Mouse (Mus musculus) 3T3-L1 (cell line): ENCODE measurements around the gene Plcb2.

Experiments
- DNase-seq: peaks from one replicate; pipeline ENCODE4 v3.0.0-alpha.2; 2015; ENCODE audit warnings: low read depth, low spot score

The Plcb2 gene

DNA sequence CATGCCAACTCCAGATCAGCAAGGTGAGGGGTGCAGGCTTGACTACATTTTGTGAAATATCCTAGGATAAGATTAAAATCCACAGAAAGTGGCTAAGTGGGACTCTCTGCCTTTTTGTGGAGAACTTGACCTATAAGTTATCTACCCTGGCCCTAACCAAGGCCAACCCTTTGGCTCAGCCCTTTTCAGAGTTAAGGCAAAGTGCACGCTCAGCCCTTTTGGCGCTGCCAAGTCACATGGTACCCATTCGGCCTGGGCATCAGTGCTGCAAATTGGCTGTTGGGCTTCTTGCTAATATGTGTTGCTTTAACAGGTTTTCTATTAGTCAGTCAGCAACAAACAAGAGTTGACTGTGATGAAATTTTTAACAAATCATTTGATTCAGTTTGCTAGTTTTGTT lies 40.4 kb downstream of the Plcb2 start:
- no peak for DNase-seq

DNA sequence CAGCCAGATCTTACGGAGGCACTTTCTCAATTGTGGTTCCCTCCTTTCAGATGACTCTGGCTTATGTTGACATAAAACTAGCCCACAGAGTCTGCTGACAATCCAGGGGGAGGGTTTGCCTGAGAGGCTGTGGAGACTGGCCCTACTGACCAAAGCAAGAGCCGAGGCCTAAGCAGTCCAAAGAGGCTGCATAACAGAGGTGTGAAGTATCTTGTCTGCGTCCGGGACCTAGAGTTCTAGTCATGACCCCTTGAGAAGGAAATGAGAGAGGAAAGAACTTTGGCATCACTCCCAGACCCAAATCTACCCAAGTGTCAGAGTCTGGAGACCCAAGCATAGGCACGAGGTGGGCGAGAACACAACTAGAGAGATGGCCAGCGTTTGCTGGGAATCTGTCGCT lies 41.5 kb downstream of the Plcb2 start:
- DNase-seq: no peak

- DNase-seq: no peak
These were observed 43.1 kb downstream of the Plcb2 start for GRCm38 (mm10) chr2:118685088-118685487.

DNA sequence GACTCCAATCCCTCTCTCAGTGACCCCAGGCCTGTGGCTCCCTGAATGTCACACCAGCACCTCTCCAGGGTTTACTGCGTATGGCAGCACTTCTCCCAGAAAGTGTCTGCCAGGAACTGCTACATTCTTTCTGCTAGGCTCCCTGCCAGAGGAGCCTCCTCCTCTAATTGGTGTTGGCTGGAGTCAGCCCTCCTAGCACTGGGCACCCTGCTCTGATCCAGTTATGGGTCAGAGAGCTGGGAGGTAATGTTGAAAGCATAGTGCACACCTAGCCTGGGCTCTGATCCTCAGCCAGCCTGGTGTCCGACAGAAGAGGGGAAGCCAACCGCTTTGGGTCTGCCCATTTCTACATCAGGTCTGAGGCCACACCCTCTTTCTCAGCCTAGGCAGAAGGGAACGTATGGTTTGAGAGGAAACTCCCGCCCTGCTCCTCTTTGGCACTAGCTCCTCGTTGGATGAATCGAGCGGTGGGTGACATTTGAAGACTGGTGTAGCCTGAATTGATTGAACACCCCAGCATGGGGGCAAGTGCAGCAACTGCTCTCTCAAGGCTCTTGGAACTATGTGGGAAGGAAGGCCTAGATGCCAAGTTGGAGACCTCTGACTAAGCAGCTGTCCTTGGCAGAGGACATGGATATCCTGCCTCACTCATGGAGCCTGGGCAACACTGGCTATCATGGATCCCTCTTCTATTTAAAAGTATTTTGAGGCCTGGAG lies 45.5 kb downstream of the Plcb2 start:
- DNase-seq: peak; percentile 67

DNA sequence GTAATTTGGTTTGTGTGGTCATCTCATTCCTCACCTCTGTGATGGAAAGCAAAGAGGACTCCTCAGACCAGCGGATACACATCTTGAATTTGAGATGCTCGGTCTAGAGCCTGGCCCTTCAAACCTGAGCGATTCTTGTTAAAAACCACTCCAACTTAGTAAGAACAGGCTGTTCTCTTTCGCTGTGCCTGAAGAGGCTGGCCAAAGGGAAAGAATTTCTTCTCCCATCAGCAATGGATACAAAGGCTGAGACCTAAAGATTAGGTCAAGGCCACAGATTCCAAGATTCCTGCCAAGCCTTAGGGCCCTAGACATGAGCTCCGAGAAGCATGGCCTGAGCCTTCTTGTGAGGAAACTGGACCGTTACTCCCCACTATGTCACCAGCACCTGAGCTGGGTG lies 47.3 kb downstream of the Plcb2 start:
- DNase-seq: no peak

DNA sequence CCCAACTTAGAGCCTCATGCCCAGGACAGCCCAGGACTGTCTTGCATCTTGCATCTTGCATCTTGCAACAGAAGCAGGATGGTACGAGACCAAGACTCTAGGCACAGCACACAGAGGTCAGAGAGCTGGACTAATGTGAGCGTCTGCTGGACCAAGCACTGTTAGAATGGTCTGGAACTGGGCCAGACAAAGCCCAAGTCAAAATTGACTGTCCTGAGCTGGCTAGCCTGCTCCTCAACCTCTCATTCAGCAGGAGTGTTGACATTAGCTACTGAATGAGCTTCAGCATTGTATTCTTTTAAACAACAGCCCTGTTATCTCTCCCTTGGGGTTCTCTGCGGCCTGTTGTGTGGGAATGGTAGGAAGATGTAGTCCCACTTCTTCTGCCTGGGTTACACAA lies 48.7 kb downstream of the Plcb2 start:
- DNase-seq: no peak

GRCm38 (mm10) chr2:118677817-118678216 lies 50.4 kb downstream of the Plcb2 start:
- DNase-seq: no peak

DNA sequence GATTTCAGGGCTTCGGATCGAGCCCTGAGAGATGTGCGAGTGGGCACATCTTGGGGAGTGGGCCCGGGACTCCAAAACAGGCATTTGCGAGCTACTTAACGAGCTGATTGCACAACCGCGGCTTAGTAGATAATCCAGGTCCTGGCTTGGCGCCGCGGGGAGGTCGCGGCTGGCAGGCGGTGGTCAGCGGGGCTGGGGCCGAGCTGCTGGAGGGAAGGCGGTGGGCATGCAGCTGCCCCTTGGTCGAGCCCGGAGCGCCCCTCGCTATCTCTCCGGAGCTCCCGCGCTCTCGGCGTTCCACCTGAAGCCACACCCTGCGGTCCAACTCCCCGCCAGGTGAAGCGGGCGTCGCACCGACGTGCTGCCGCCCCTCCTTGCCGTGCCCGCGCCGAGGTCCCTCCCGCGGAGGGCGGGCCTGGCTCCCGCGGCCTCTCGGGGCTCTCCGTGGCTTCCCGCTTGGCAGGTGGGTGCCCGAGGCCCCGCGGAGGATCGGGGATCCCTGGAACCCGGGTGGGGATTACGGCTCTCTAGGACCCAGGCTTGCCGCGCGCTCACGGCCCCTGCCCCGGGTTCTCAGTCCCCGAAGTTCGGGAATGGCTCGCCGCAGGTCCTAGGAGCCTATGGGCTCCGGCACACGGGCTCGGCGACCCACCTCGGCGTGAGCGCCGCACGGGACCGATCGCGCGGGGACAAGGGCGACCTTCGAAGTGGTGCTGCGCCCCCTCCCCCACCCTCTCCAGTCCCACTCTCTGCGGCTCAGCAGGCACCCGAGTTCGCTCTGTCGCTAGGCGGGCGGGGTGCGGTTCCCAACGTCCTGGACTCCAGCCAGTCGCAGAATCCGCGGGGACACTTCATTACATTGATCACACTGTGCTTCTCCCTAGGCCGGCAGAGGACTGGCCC lies 51.1 kb downstream of the Plcb2 start:
- no peak for DNase-seq

- no peak for DNase-seq
These were observed 53.7 kb downstream of the Plcb2 start for GRCm38 (mm10) chr2:118674500-118674899.

DNA sequence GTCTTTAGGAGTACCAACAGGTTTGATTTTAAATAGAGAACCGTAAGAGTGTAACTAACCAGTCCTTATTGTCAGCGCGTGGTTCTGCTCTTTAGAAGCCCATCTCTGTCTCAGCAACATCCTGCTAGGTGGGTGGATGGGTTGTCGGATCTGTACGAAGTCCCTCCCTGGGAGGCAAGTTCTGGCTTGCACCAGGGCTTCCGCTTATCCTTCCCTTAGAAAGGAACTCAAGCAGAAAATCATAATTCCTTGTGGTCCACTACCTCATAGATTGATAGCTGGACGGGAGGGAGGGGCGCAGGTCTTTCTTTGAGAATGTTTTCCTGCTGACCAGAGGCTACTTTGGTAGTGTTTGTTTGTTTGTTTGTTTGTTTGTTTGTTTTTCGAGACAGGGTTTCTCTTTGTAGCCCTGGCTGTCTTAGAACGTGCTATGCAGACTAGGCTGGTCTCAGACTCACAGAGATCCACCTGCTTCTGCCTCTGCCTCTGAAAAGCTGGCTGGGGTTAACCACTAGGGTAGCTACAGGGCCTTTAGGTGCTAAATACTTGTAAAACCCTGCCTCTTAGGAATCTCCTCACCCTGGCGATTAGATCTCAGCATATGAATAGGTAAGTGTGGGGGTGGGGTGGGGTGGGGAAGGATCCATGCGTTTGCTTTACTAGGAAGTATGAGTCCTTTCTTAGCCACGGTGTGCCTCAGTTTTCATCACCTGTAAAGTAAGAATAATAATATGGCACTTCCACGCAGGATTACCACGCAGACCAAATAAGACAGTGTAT lies 54.4 kb downstream of the Plcb2 start:
- no peak for DNase-seq

DNA sequence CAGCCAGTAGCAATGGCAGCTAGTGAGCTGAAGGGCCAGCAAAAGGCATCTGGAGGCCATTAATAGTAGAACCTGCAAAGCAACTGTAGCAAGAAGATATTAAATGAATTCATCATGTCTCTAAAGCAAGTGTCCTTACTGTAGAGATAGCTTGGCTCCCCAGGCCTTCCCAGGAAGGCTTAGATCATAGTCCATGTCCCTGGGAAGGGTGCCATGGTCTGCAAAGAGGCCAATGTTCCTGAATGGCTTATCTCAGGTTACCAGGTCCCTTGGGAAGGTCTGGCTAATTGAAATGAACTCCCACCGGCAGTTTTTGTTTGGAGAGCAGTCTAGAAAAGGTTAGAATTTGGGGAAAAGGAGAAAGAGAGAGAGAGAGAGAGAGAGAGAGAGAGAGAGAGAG lies 56.5 kb downstream of the Plcb2 start:
- DNase-seq: peak; percentile 41

DNA sequence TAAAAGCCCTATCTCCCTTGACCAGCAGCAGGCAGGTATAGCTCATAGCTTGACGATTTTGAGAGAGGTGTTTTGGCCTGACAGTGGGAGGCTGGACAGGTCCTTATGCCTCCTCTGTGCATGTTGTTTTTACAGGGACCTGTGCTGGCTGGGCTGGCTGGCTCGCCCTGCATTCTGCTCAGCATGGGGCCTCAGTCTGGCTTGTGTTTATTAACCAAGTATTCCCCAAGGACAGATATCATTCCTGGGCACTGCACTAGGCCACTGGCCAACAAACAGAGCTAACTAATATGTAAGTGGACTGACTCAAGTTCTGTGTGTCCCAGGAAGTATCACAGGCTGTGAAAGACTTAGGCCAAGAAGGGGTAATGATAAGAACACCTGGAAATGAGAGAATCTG lies 58.5 kb downstream of the Plcb2 start:
- DNase-seq: peak; percentile 94

DNA sequence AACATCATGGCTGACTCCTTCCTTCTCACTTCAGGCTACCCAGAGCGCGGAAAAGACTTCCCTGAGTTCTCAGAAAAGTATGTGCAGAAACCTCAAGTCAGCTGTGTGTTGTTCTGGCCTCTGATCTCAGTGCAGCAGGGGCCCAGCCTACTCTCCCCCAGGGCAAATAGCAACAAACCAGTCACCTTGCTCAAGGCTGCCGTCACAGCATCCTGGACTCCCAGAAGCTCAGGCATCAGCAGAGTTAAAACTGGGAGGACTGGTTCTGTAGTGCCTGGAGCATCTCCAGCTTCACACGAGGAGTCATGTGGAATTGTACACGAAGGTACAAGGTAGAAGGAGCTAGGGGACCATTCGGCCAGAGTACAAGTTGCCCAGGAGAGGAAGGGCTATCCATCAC lies 59.0 kb downstream of the Plcb2 start:
- peak; percentile 90 for DNase-seq

GRCm38 (mm10) chr2:118667181-118667580 lies 61.1 kb downstream of the Plcb2 start:
- DNase-seq: no peak

DNA sequence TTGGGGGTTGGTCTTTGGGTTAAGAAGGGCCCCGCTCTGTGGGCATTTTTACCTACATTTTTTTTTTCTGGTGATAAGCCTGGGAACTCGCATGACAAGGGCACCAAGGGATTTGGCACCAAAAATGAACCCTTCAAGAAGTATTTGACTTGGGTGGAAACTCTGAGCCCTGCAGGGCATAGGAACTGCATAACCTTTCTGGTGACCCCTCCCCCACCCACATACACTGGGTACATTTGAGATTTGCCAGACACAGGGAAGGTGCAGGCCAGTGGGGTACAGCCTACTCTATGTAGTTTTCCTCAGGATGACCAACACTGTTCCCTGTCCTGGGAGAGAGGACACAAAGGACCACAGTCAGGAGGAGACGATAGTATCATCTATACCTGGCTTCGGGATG lies 62.6 kb downstream of the Plcb2 start:
- DNase-seq: no peak

- no peak for DNase-seq
These were observed 63.2 kb downstream of the Plcb2 start for GRCm38 (mm10) chr2:118664975-118665516.

DNA sequence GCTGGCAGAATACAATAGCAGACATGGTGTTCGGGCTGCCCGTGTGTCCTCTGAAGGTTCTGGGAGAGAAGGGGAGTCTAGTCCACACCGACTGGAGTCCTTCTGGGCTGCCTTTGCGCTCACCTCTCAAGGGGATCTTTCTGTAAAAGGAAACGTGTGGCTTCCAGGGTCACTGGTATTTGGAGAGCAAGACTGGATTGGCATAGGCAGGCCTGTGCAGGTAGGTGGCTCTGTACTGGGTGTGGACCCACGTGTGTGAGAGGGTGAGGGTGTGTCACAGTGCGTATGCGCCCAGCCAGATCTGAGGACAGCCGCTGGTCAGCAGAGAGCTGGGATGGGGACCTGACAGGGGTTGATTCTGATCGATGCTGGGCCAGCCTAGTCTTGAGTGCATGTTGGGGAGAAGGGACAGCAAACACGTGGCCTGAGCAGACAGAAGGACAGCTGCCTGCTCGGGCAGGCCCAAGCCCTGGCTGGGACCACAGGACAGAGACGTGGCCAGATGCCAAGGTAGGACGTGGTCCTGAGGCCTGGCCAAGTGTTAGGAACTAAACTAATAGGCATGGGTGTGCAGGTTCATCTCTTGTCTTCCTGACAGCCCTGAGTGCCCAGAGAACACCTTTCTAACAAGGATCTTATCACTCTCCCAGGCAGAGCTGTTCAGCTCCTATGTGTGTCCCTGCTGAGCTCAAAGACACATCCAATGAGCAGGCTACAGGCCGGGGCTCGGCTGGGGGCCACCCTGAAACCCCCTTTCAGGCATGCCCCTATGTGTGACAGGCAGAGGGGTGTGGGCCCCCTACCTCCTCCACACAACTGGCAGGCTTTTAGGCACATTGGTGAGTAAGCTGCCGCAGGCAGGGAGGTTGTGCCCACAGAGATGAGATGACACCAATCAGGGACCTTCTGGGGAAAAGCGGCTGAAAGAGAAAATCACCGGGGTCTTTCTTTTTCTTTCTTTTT lies 64.2 kb downstream of the Plcb2 start:
- no peak for DNase-seq

DNA sequence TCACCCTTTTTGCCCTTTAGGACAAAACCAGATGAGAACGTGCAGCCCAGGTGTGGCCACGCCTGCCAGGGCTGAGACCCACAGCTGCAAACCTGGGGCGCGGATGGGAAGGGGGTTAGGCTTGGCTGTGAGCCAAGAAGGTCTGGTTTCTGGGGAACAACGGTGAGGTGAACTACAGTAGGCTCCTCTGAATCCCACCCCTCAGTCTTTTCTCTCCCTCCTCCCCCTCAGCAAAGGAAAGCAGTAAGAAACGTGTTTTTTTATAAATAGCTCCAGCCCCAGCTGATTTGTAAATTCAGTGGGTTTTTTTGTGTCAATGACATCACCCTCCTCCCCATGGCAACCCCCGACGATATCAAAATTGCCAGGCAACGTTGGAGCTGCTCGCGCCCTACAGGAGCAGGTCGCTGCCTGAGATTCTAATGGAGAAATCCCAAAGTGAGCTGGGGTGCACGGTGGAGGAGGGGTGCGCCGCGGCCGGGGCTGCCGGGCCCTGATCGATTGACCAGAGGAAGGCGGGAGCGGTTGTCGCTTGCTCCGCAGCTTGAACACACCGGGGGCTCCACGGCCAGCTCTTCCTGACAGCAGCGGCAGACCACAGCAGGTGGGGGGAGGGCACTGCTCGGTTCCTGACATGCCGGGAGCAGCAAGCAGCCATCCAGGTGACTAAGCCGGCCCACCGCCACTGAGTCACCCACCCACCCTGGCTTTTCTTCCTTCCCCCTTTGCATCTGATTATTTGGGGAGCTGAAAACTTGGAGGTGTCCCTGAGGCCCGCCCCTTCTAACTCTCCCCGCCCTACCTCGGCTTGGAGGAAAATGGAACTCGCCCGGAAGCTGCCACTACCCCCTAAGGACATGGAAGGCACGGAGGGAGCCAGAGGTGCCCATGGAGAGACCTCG lies 65.1 kb downstream of the Plcb2 start, which contains the start of gene Pak6:
Pak6 (plus strand) TSS at position 402 of the 902 bp plus-strand sequence.
- DNase-seq: no peak

DNA sequence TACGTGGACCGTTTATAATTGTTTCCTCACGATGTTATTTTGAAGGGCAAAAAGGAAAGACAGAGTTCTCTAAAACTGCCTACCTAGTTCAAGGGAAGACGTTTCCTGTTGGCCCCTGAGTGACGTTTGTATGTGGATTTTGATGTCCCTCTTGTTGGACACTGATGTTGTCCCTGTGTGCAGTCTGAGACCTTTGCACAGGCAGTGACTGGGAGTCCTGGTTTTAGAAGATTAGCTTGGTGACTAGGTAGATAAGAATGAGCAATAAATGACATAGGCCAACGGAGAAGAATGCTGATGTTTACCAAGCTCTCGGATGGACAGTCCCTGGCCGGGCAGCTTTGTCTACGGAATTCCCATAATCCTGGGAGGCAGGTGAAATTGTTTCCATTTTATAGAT lies 66.3 kb downstream of the Plcb2 start:
- no peak for DNase-seq
